Mouse (Mus musculus): ENCODE data around the gene Spsb1. TPM values are rescaled to one million over a fixed set of nuclear protein-coding genes. Genes with fewer than 3 reads are reported as not detected.
A peak's percentile ranks its signal among the peaks of the same experiment; 100 is the strongest.

The Spsb1 gene
- polyA plus RNA-seq, 1 experiment from 2014 or later, result 15.9 TPM

- H3K36me3 ChIP-seq (ENCODE audit: control insufficient read depth, insufficient read depth, low read length), result no peaks in the 10 kb centered on the region
- H3K4me2 ChIP-seq (replicated peaks; ENCODE audit: low read depth, low read length), result no peak overlapping the region
- ATAC-seq (ENCODE audit: insufficient number of reproducible peaks, insufficient read depth, low FRiP score, low read depth), result no peak
- 66% methylated on average over 10 of the region's 10 CpGs for WGBS
- H3K9ac ChIP-seq (replicated peaks; ENCODE audit: low read depth, low read length), result no peak overlapping the region
- H3K27me3 ChIP-seq (ENCODE audit: control insufficient read depth, insufficient read depth, low read length), result no peaks in the 10 kb centered on the region
- peaks cover 25% of the 10 kb centered on the region for H3K4me1 ChIP-seq (ENCODE audit: control insufficient read depth, insufficient read depth, low read length)
- H3K9me3 ChIP-seq (ENCODE audit: control insufficient read depth, low read depth, low read length), result no peaks in the 10 kb centered on the region
- no peak overlapping the region for H3K4me3 ChIP-seq (ENCODE audit: low read depth, low read length)
- peak overlapping the region; percentile 35; the same call in 1 of the 2 replicates for H3K27ac ChIP-seq (ENCODE audit: low read length)
These were observed 43.2 kb upstream of the Spsb1 start for GRCm38 (mm10) chr4:149997999-149998398.

- H3K36me3 ChIP-seq (ENCODE audit: control insufficient read depth, insufficient read depth, low read length), result no peaks in the 10 kb centered on the region
- no peaks in the 10 kb centered on the region for H3K9me3 ChIP-seq (ENCODE audit: control insufficient read depth, low read depth, low read length)
- no peak overlapping the region for H3K4me2 ChIP-seq (replicated peaks; ENCODE audit: low read depth, low read length)
- H3K9ac ChIP-seq (replicated peaks; ENCODE audit: low read depth, low read length), result no peak overlapping the region
- no peaks in the 10 kb centered on the region for H3K27me3 ChIP-seq (ENCODE audit: control insufficient read depth, insufficient read depth, low read length)
- no peak for ATAC-seq (ENCODE audit: insufficient number of reproducible peaks, insufficient read depth, low FRiP score, low read depth)
- H3K4me1 ChIP-seq (ENCODE audit: control insufficient read depth, insufficient read depth, low read length), result peaks cover 12% of the 10 kb centered on the region; the same call in 1 of the 2 replicates
- no peak overlapping the region for H3K4me3 ChIP-seq (ENCODE audit: low read depth, low read length)
- no peak overlapping the region for H3K27ac ChIP-seq (ENCODE audit: low read length)
- 72% methylated on average over 7 of the region's 7 CpGs for WGBS
These were observed 41.6 kb upstream of the Spsb1 start for GRCm38 (mm10) chr4:149996440-149996839.

DNA sequence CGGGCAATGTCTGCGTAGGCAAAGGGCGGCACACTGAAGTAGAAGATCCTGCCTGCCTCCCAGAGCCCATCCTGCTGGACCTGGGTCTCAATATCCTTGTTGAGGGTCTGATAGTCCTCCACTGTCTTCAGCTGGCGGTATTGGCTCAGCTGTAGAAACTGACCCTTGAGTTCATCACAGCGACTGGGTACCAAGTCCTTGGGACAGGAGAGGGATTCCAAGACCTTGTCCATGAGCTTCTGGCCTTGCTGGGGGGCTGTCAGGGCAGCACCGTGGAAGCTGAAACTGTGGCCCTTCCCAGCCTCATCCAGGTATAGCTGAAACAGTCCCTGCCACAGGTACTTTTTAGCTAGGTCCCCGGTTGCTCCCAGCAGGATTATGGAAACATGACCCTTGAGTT is 41.1 kb upstream of the Spsb1 start:
- ATAC-seq (ENCODE audit: insufficient number of reproducible peaks, insufficient read depth, low FRiP score, low read depth), result no peak
- Histone ChIP-seq H3K9me3 (ENCODE audit: control insufficient read depth, low read depth, low read length) (no peaks in the 10 kb centered on the region), H3K4me3 (ENCODE audit: low read depth, low read length) (no peak overlapping the region), H3K36me3 (ENCODE audit: control insufficient read depth, insufficient read depth, low read length) (no peaks in the 10 kb centered on the region), H3K9ac (replicated peaks; ENCODE audit: low read depth, low read length) (no peak overlapping the region), H3K27me3 (ENCODE audit: control insufficient read depth, insufficient read depth, low read length) (no peaks in the 10 kb centered on the region), H3K4me1 (ENCODE audit: control insufficient read depth, insufficient read depth, low read length) (peaks cover 10% of the 10 kb centered on the region), H3K4me2 (replicated peaks; ENCODE audit: low read depth, low read length) (no peak overlapping the region), H3K27ac (ENCODE audit: low read length) (no peak overlapping the region)
- 89% methylated on average over 7 of the region's 7 CpGs for WGBS

DNA sequence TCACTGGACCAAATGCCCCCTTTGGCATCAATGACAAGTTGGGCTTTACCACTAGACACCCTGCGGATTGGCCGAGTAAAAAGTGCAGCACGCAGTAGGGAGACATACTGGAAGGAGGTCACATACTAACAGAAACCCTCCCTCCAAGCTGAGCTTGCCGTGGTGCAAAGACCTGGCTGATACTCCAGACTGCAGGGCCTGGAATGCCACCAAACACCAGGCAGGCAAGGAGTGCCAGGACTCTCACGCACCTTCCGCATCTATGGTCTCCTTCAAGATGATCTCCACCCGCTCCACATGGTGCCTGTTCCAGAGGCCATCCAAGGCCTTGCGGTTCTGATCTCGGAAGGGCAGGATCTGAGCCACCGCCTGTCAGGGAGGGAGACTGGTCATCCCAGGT is 39.4 kb upstream of the Spsb1 start:
- Histone ChIP-seq H3K4me1 (ENCODE audit: control insufficient read depth, insufficient read depth, low read length) (peaks cover 15% of the 10 kb centered on the region), H3K36me3 (ENCODE audit: control insufficient read depth, insufficient read depth, low read length) (no peaks in the 10 kb centered on the region), H3K4me3 (ENCODE audit: low read depth, low read length) (no peak overlapping the region), H3K27ac (ENCODE audit: low read length) (no peak overlapping the region), H3K27me3 (ENCODE audit: control insufficient read depth, insufficient read depth, low read length) (no peaks in the 10 kb centered on the region), H3K9ac (replicated peaks; ENCODE audit: low read depth, low read length) (no peak overlapping the region), H3K9me3 (ENCODE audit: control insufficient read depth, low read depth, low read length) (no peaks in the 10 kb centered on the region), H3K4me2 (replicated peaks; ENCODE audit: low read depth, low read length) (no peak overlapping the region)
- 92% methylated on average over 10 of the region's 10 CpGs for WGBS
- no peak for ATAC-seq (ENCODE audit: insufficient number of reproducible peaks, insufficient read depth, low FRiP score, low read depth)

DNA sequence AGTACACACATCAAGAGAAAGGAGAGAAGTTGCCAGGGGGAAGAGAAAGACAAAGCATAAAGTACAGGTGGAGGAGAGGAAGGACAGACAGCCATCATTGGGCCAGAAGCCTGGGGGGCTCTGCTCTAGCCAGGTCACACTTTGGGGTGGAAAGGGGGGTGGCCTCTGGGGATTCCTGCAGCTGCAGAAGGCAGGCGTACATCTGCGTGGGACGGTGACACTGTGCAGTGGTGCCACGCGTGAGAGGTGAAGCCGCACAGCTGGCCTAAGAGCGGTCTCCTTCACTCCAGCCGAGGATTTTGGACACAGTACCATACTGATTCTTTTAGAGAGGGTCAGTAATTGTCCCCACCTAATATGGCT is 37.8 kb upstream of the Spsb1 start:
- ATAC-seq (ENCODE audit: insufficient number of reproducible peaks, insufficient read depth, low FRiP score, low read depth), result no peak
- Histone ChIP-seq H3K9me3 (ENCODE audit: control insufficient read depth, low read depth, low read length) (no peaks in the 10 kb centered on the region), H3K4me2 (replicated peaks; ENCODE audit: low read depth, low read length) (no peak overlapping the region), H3K4me3 (ENCODE audit: low read depth, low read length) (no peak overlapping the region), H3K27me3 (ENCODE audit: control insufficient read depth, insufficient read depth, low read length) (no peaks in the 10 kb centered on the region), H3K4me1 (ENCODE audit: control insufficient read depth, insufficient read depth, low read length) (peaks cover 22% of the 10 kb centered on the region), H3K9ac (replicated peaks; ENCODE audit: low read depth, low read length) (no peak overlapping the region), H3K36me3 (ENCODE audit: control insufficient read depth, insufficient read depth, low read length) (no peaks in the 10 kb centered on the region), H3K27ac (ENCODE audit: low read length) (no peak overlapping the region)
- 86% methylated on average over 8 of the region's 8 CpGs for WGBS

- no peak overlapping the region for H3K9ac ChIP-seq (replicated peaks; ENCODE audit: low read depth, low read length)
- H3K27ac ChIP-seq (ENCODE audit: low read length), result no peak overlapping the region
- H3K4me2 ChIP-seq (replicated peaks; ENCODE audit: low read depth, low read length), result no peak overlapping the region
- H3K36me3 ChIP-seq (ENCODE audit: control insufficient read depth, insufficient read depth, low read length), result no peaks in the 10 kb centered on the region
- WGBS, result 82% methylated on average over 13 of the region's 13 CpGs
- H3K27me3 ChIP-seq (ENCODE audit: control insufficient read depth, insufficient read depth, low read length), result no peaks in the 10 kb centered on the region
- peaks cover 22% of the 10 kb centered on the region for H3K4me1 ChIP-seq (ENCODE audit: control insufficient read depth, insufficient read depth, low read length)
- no peak overlapping the region for H3K4me3 ChIP-seq (ENCODE audit: low read depth, low read length)
- no peak for ATAC-seq (ENCODE audit: insufficient number of reproducible peaks, insufficient read depth, low FRiP score, low read depth)
- H3K9me3 ChIP-seq (ENCODE audit: control insufficient read depth, low read depth, low read length), result no peaks in the 10 kb centered on the region
These were observed 37.2 kb upstream of the Spsb1 start for GRCm38 (mm10) chr4:149991755-149992669.

GRCm38 (mm10) chr4:149990954-149991633 is 36.3 kb upstream of the Spsb1 start:
- Histone ChIP-seq H3K9ac (replicated peaks; ENCODE audit: low read depth, low read length) (no peak overlapping the region), H3K4me2 (replicated peaks; ENCODE audit: low read depth, low read length) (0 out of 2 replicates have a peak overlapping the region, but pooled peaks have one; percentile 6), H3K36me3 (ENCODE audit: control insufficient read depth, insufficient read depth, low read length) (no peaks in the 10 kb centered on the region), H3K9me3 (ENCODE audit: control insufficient read depth, low read depth, low read length) (no peaks in the 10 kb centered on the region), H3K4me1 (ENCODE audit: control insufficient read depth, insufficient read depth, low read length) (peaks cover 19% of the 10 kb centered on the region), H3K27me3 (ENCODE audit: control insufficient read depth, insufficient read depth, low read length) (no peaks in the 10 kb centered on the region), H3K27ac (ENCODE audit: low read length) (no peak overlapping the region), H3K4me3 (ENCODE audit: low read depth, low read length) (no peak overlapping the region)
- WGBS, result 33% methylated on average over 9 of the region's 9 CpGs
- ATAC-seq (ENCODE audit: insufficient number of reproducible peaks, insufficient read depth, low FRiP score, low read depth), result no peak

DNA sequence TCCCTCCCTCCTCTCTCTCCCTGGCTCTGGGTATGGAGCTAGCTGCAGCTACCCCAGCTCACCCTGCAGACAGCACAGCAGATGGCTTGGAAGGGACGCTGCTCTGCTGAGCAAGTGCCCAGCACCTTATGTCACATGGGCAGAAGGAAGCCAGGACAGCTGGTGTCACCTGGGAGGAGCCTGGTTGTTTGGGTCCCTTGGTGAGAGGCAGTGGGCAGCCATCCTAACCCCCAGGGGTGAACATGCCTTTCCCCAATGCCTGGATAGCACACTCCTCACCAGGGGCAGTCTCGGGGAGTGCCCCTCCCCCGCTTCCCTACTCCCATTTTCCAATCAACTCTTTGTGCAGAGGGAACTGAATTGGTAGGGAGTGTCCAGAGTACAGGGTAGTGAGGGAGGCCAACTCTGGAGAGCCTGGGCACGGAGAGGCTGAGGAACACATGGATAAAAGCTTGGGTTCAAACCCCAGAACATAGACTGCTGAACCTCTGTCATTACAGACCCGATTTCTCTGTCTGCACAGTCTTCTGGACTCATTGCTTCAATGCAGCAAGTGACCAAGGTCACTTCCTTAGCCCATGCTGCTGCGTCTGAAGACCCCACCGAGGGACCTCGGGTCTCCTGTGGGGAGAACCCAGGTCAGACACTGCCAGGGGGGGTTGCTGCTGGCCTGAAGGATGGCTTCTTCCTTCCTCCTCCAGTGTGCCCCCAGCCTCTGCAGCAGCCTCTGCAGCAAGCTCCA is 35.5 kb upstream of the Spsb1 start:
- H3K36me3 ChIP-seq (ENCODE audit: control insufficient read depth, insufficient read depth, low read length), result no peaks in the 10 kb centered on the region
- peaks cover 19% of the 10 kb centered on the region for H3K4me1 ChIP-seq (ENCODE audit: control insufficient read depth, insufficient read depth, low read length)
- no peaks in the 10 kb centered on the region for H3K27me3 ChIP-seq (ENCODE audit: control insufficient read depth, insufficient read depth, low read length)
- H3K9me3 ChIP-seq (ENCODE audit: control insufficient read depth, low read depth, low read length), result no peaks in the 10 kb centered on the region
- peak; percentile 21; the same call in 1 of the 2 replicates for ATAC-seq (ENCODE audit: insufficient number of reproducible peaks, insufficient read depth, low FRiP score, low read depth)
- H3K27ac ChIP-seq (ENCODE audit: low read length), result no peak overlapping the region
- H3K4me2 ChIP-seq (replicated peaks; ENCODE audit: low read depth, low read length), result 0 out of 2 replicates have a peak overlapping the region, but pooled peaks have one; percentile 6
- H3K4me3 ChIP-seq (ENCODE audit: low read depth, low read length), result no peak overlapping the region
- 20% methylated on average over 8 of the region's 8 CpGs for WGBS
- no peak overlapping the region for H3K9ac ChIP-seq (replicated peaks; ENCODE audit: low read depth, low read length)

Data from stomach, embryonic 14.5 days (tissue).